ENCODE assay signal across 19 mouse cellular contexts in genomic region chr13:47797859-47798258, GRCm38 (mm10).
DNase-seq lines count a peak whose midpoint lies in the region; ATAC-seq and TF ChIP-seq lines count a peak whose summit lies in the region.
"Had no signal": no experiment of that assay in that cellular context is flagged by ENCODE, and none has a peak within 500 bp of the region (broad histone marks: within the 10 kb centered on the region; RNA-seq: fewer than 3 reads in every experiment).

No protein-coding gene starts in this region.

- H3K27me3 ChIP-seq in heart, embryonic 11.5 days (ENCODE audit: control insufficient read depth, insufficient read depth, low read length) = no peaks in the 10 kb centered on the region
- no peaks in the 10 kb centered on the region for H3K27me3 ChIP-seq in stomach, embryonic 16.5 days (ENCODE audit: control insufficient read depth, insufficient read depth, low read length)
- no peaks in the 10 kb centered on the region for H3K27me3 ChIP-seq in stomach, postnatal 0 days (ENCODE audit: control insufficient read depth, insufficient read depth, low read length)
- H3K27me3 ChIP-seq: embryonic facial prominence, embryonic 13.5 days; heart, embryonic 15.5 days; hindbrain, embryonic 15.5 days; stomach, embryonic 15.5 days had no signal

- TF ChIP-seq CTCF in stomach, postnatal 0 days (IDR thresholded peaks at IDR 0.05; ENCODE audit: low read depth) = no peak

- no peaks in the 10 kb centered on the region for H3K4me1 ChIP-seq in heart, embryonic 11.5 days (ENCODE audit: control insufficient read depth, insufficient read depth, low read length)
- H3K4me1 ChIP-seq in stomach, embryonic 16.5 days (ENCODE audit: control insufficient read depth, insufficient read depth, low read length) = no peaks in the 10 kb centered on the region
- H3K4me1 ChIP-seq in stomach, postnatal 0 days (replicated peaks; ENCODE audit: control insufficient read depth, insufficient read depth) = no peaks in the 10 kb centered on the region
- H3K4me1 ChIP-seq: embryonic facial prominence, embryonic 13.5 days; heart, embryonic 15.5 days; hindbrain, embryonic 15.5 days; stomach, embryonic 15.5 days had no signal

- DNase-seq in heart, adult 8-10 months (ENCODE audit: low spot score) = peak; percentile 28
- no peak for DNase-seq in stomach, postnatal 0 days (ENCODE audit: low spot score)
- DNase-seq in gastrocnemius, postnatal 36 days = peak; percentile 17
- DNase-seq in lung, postnatal 4 days = peak; percentile 54 to 73
- DNase-seq in left cerebral cortex, adult 9 months (ENCODE audit: low spot score in 2 of 2) = no peak
- no peak for DNase-seq in layer of hippocampus, adult 18-20 months (ENCODE audit: low spot score in 2 of 2)
- DNase-seq: B cell, adult 2 months; cerebellum, adult 11-12 months; kidney, adult 2 months; kidney, postnatal 25 days; midbrain, embryonic 14.5 days; thymus, postnatal 25 days had no signal

- intact Hi-C loops in gastrocnemius, postnatal 36 days (cut with DNase I) = no loop called here

- no peak overlapping the region for H3K9ac ChIP-seq in heart, embryonic 11.5 days (ENCODE audit: low read depth, low read length)
- H3K9ac ChIP-seq in stomach, embryonic 16.5 days (ENCODE audit: low read length) = no peak overlapping the region
- H3K9ac ChIP-seq in stomach, postnatal 0 days (ENCODE audit: low read length) = no peak overlapping the region
- H3K9ac ChIP-seq: embryonic facial prominence, embryonic 13.5 days; heart, embryonic 15.5 days; hindbrain, embryonic 15.5 days; stomach, embryonic 15.5 days had no signal

- H3K27ac ChIP-seq in heart, embryonic 11.5 days (ENCODE audit: low read depth, low read length) = no peak overlapping the region
- 0 out of 2 replicates have a peak overlapping the region, but pooled peaks have one; percentile 12 for H3K27ac ChIP-seq in stomach, embryonic 16.5 days (ENCODE audit: low read length)
- no peak overlapping the region for H3K27ac ChIP-seq in stomach, postnatal 0 days (replicated peaks)
- H3K27ac ChIP-seq: embryonic facial prominence, embryonic 13.5 days; heart, embryonic 15.5 days; hindbrain, embryonic 15.5 days; stomach, embryonic 15.5 days had no signal

- H3K4me3 ChIP-seq in heart, embryonic 11.5 days (ENCODE audit: low read depth, low read length) = no peak overlapping the region
- H3K4me3 ChIP-seq in stomach, embryonic 16.5 days (replicated peaks; ENCODE audit: low read length) = no peak overlapping the region
- H3K4me3 ChIP-seq in stomach, postnatal 0 days (ENCODE audit: low read depth, low read length) = no peak overlapping the region
- H3K4me3 ChIP-seq: embryonic facial prominence, embryonic 13.5 days; heart, embryonic 15.5 days; hindbrain, embryonic 15.5 days; stomach, embryonic 15.5 days had no signal

- no peak overlapping the region for H3K4me2 ChIP-seq in heart, embryonic 11.5 days
- no peak overlapping the region for H3K4me2 ChIP-seq in stomach, embryonic 16.5 days (ENCODE audit: low read depth, low read length)
- H3K4me2 ChIP-seq in stomach, postnatal 0 days (replicated peaks; ENCODE audit: low read depth) = no peak overlapping the region
- H3K4me2 ChIP-seq: embryonic facial prominence, embryonic 13.5 days; heart, embryonic 15.5 days; hindbrain, embryonic 15.5 days; liver, embryonic 11.5 days; stomach, embryonic 15.5 days had no signal

- WGBS in heart, embryonic 11.5 days (ENCODE audit: insufficient replicate concordance) = 74% methylated on average over 4 of the region's 4 CpGs
- WGBS in stomach, embryonic 16.5 days = 57% methylated on average over 4 of the region's 4 CpGs
- WGBS in stomach, postnatal 0 days = 46% methylated on average over 4 of the region's 4 CpGs

- TF ChIP-seq EP300 in stomach, postnatal 0 days (optimal IDR thresholded peaks at IDR 0.05) = no peak

- H3K9me3 ChIP-seq in heart, embryonic 11.5 days (replicated peaks; ENCODE audit: control insufficient read depth, low read length) = no peaks in the 10 kb centered on the region
- H3K9me3 ChIP-seq in stomach, embryonic 16.5 days (replicated peaks; ENCODE audit: control insufficient read depth, low read length) = no peaks in the 10 kb centered on the region
- H3K9me3 ChIP-seq in stomach, postnatal 0 days (ENCODE audit: control insufficient read depth, low read length) = no peaks in the 10 kb centered on the region
- H3K9me3 ChIP-seq: embryonic facial prominence, embryonic 13.5 days; heart, embryonic 15.5 days; hindbrain, embryonic 15.5 days; stomach, embryonic 15.5 days had no signal

- no peaks in the 10 kb centered on the region for H3K36me3 ChIP-seq in heart, embryonic 11.5 days (ENCODE audit: control insufficient read depth, insufficient read depth, low read length)
- H3K36me3 ChIP-seq in stomach, embryonic 16.5 days (ENCODE audit: control insufficient read depth, insufficient read depth, low read length) = no peaks in the 10 kb centered on the region
- no peaks in the 10 kb centered on the region for H3K36me3 ChIP-seq in stomach, postnatal 0 days (ENCODE audit: control insufficient read depth, insufficient read depth, low read length)
- H3K36me3 ChIP-seq: embryonic facial prominence, embryonic 13.5 days; heart, embryonic 15.5 days; hindbrain, embryonic 15.5 days; stomach, embryonic 15.5 days had no signal

- no peak for ATAC-seq in heart, embryonic 11.5 days (replicated peaks; ENCODE audit: insufficient number of reproducible peaks, low FRiP score, low TSS enrichment)
- peak; percentile 47 for ATAC-seq in stomach, embryonic 16.5 days (ENCODE audit: insufficient read depth, low FRiP score)
- no peak for ATAC-seq in stomach, postnatal 0 days (ENCODE audit: low FRiP score, low TSS enrichment)

Comparison
In these comparisons a context has a peak if more than half of its experiments do, and no peak if none do; other contexts are left out.
1. DNase-seq: peak in heart, adult 8-10 months (single experiment), gastrocnemius, postnatal 36 days (2 of 2) and lung, postnatal 4 days (2 of 2); none in stomach, postnatal 0 days (single experiment), left cerebral cortex, adult 9 months (0 of 2) and layer of hippocampus, adult 18-20 months (0 of 2).